Mouse (Mus musculus) bone marrow macrophage, adult 2 months (primary cell): ENCODE measurements around the gene Plekho2.

Experiments
- CTCF ChIP-seq: IDR thresholded peaks from 2 replicates; pipeline ENCODE4 v1.5.1; 2012; ENCODE audit warnings: low read depth, mild to moderate bottlenecking, low read length, moderate library complexity
- POLR2A ChIP-seq: IDR thresholded peaks from 2 replicates; pipeline ENCODE4 v1.6.1; 2012; ENCODE audit warnings: mild to moderate bottlenecking, low read depth, low read length, borderline replicate concordance

- TF ChIP-seq CTCF (peak; percentile 78), POLR2A (no peak)
Observed at GRCm38 (mm10) chr9:65605471-65606136, 25.8 kb upstream of the Plekho2 start.
